Comparison of ENCODE assay signal across 27 mouse cellular contexts in the genomic region with DNA sequence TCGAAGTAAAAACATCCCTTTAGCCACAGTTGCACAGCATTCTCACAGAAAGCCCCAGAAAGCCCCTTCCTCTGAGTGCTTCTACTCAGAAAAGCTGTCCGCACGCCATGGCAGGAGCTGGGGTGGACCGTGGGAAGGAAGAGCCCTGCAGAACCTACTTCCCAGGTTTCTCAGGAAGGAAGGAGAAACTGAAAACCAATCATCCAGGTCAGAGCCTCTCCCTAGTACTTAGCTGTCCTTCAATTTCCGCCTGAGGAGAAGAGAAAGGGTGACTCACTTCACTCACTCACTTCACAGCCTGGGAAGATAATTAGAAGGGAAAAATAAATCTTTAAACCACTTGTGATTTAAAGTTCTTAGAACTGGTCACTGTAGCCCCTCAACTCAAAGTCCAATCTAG. TPM values are rescaled to one million over a fixed set of nuclear protein-coding genes. Genes with fewer than 3 reads are reported as not detected.
DNase-seq lines count a peak whose midpoint lies in the region; ATAC-seq and TF ChIP-seq lines count a peak whose summit lies in the region.
"Had no signal": no experiment of that assay in that cellular context is flagged by ENCODE, and none has a peak within 500 bp of the region (broad histone marks: within the 10 kb centered on the region; RNA-seq: fewer than 3 reads in every experiment).

No protein-coding gene starts in this region.

- H3K27ac ChIP-seq in heart, adult 2 months: 0 out of 2 replicates have a peak overlapping the region, but pooled peaks have one; percentile 6
- peak overlapping the region; percentile 19; the same call in 1 of the 2 replicates for H3K27ac ChIP-seq in liver, embryonic 15.5 days (replicated peaks)
- no peak overlapping the region for H3K27ac ChIP-seq in liver, embryonic 11.5 days (ENCODE audit: low read depth, low read length)
- H3K27ac ChIP-seq in intestine, postnatal 0 days (ENCODE audit: low read depth, low read length): 0 out of 2 replicates have a peak overlapping the region, but pooled peaks have one; percentile 28
- H3K27ac ChIP-seq: forebrain, embryonic 10.5 days; left cerebral cortex, adult 2 months; liver, embryonic 13.5 days; midbrain, embryonic 13.5 days; neural tube, embryonic 12.5 days had no signal

- no peak for TF ChIP-seq EP300 in heart, adult 2 months (IDR thresholded peaks at IDR 0.05; ENCODE audit: insufficient read depth, low read depth, low read length)

- peaks cover 1% of the 10 kb centered on the region for H3K79me2 ChIP-seq in heart, adult 2 months (replicated peaks; ENCODE audit: control insufficient read depth, insufficient read depth, low read length)

- peaks cover 29% of the 10 kb centered on the region for H3K36me3 ChIP-seq in heart, adult 2 months (ENCODE audit: control insufficient read depth, insufficient read depth, low read length)
- H3K36me3 ChIP-seq in liver, embryonic 15.5 days (replicated peaks): peaks cover 92% of the 10 kb centered on the region
- H3K36me3 ChIP-seq in liver, embryonic 11.5 days (ENCODE audit: control insufficient read depth, insufficient read depth, low read length): peaks cover 8% of the 10 kb centered on the region; the same call in 1 of the 2 replicates
- H3K36me3 ChIP-seq in intestine, postnatal 0 days (ENCODE audit: control insufficient read depth, insufficient read depth): peaks cover 24% of the 10 kb centered on the region

- no peak overlapping the region for H3K4me2 ChIP-seq in liver, embryonic 15.5 days
- H3K4me2 ChIP-seq in liver, embryonic 11.5 days: no peak overlapping the region
- no peak overlapping the region for H3K4me2 ChIP-seq in intestine, postnatal 0 days (replicated peaks; ENCODE audit: low read depth)
- H3K4me2 ChIP-seq: liver, embryonic 13.5 days; midbrain, embryonic 13.5 days; neural tube, embryonic 12.5 days had no signal

- TF ChIP-seq POLR2A in heart, adult 2 months (IDR thresholded peaks at IDR 0.05; ENCODE audit: insufficient read depth, low read depth, low read length): no peak

- no peak for DNase-seq in heart, adult 2 months
- DNase-seq in heart, postnatal 14 days: no peak
- DNase-seq in liver, embryonic 11.5 days (ENCODE audit: low spot score): no peak
- no peak for DNase-seq in gastrocnemius, adult 8-10 months (ENCODE audit: low spot score in 2 of 2)
- DNase-seq: adrenal gland, postnatal 10 days; B cell, adult 2 months; cerebellum, adult 11-12 months; cerebellum, postnatal 14 days; gastrocnemius, postnatal 10 days; heart, adult 18-20 months; kidney, postnatal 14 days; liver, embryonic 13.5 days; right cerebral cortex, postnatal 4 days; thymus, postnatal 4 days had no signal

- no peak for TF ChIP-seq CTCF in heart, adult 2 months (IDR thresholded peaks at IDR 0.05)
- TF ChIP-seq CTCF in intestine, postnatal 0 days (IDR thresholded peaks at IDR 0.05; ENCODE audit: low read depth): no peak

- ATAC-seq in liver, embryonic 15.5 days (ENCODE audit: insufficient read depth): no peak
- ATAC-seq in liver, embryonic 11.5 days (replicated peaks; ENCODE audit: low FRiP score): no peak
- ATAC-seq in intestine, postnatal 0 days: 0 out of 2 replicates have a peak, but pooled peaks have one; percentile 36
- ATAC-seq in inflammation-experienced regulatory T-cells, adult 6 months: no peak
- ATAC-seq: activated CD4-positive, CD25-positive, alpha-beta regulatory T cell, adult 4 months; midbrain, embryonic 13.5 days had no signal

- intact Hi-C loops in heart, adult 2 months (cut with DNase I): no loop called here
- intact Hi-C loops in heart, postnatal 14 days (cut with DNase I): no loop called here

- H3K27me3 ChIP-seq in heart, adult 2 months (ENCODE audit: control insufficient read depth, insufficient read depth, low read length): no peaks in the 10 kb centered on the region
- no peaks in the 10 kb centered on the region for H3K27me3 ChIP-seq in liver, embryonic 15.5 days
- no peaks in the 10 kb centered on the region for H3K27me3 ChIP-seq in liver, embryonic 11.5 days (replicated peaks; ENCODE audit: control insufficient read depth, insufficient read depth, low read length)
- no peaks in the 10 kb centered on the region for H3K27me3 ChIP-seq in intestine, postnatal 0 days (replicated peaks; ENCODE audit: control insufficient read depth, insufficient read depth, low read length)
- H3K27me3 ChIP-seq: liver, embryonic 13.5 days; midbrain, embryonic 13.5 days; neural tube, embryonic 12.5 days had no signal

- H3K4me3 ChIP-seq in heart, adult 2 months: no peak overlapping the region
- no peak overlapping the region for H3K4me3 ChIP-seq in liver, embryonic 15.5 days (replicated peaks)
- H3K4me3 ChIP-seq in liver, embryonic 11.5 days (ENCODE audit: low read depth, low read length): no peak overlapping the region
- H3K4me3 ChIP-seq in intestine, postnatal 0 days (ENCODE audit: low read depth, low read length): no peak overlapping the region
- H3K4me3 ChIP-seq: forebrain, embryonic 10.5 days; left cerebral cortex, adult 2 months; liver, embryonic 13.5 days; midbrain, embryonic 13.5 days; neural tube, embryonic 12.5 days had no signal

- no peaks in the 10 kb centered on the region for H3K9me3 ChIP-seq in liver, embryonic 15.5 days (replicated peaks)
- no peaks in the 10 kb centered on the region for H3K9me3 ChIP-seq in liver, embryonic 11.5 days (ENCODE audit: control insufficient read depth, low read length)
- H3K9me3 ChIP-seq in intestine, postnatal 0 days (ENCODE audit: control insufficient read depth): no peaks in the 10 kb centered on the region
- H3K9me3 ChIP-seq: forebrain, embryonic 10.5 days; liver, embryonic 13.5 days; midbrain, embryonic 13.5 days; neural tube, embryonic 12.5 days had no signal

- no peaks in the 10 kb centered on the region; the same call in 1 of the 2 replicates for H3K4me1 ChIP-seq in heart, adult 2 months (ENCODE audit: control insufficient read depth, insufficient read depth, low read length)
- peaks cover 36% of the 10 kb centered on the region for H3K4me1 ChIP-seq in liver, embryonic 15.5 days (replicated peaks)
- peaks cover 9% of the 10 kb centered on the region for H3K4me1 ChIP-seq in liver, embryonic 11.5 days (replicated peaks; ENCODE audit: control insufficient read depth, insufficient read depth, low read length)
- peaks cover 6% of the 10 kb centered on the region; the same call in 1 of the 2 replicates for H3K4me1 ChIP-seq in intestine, postnatal 0 days (replicated peaks; ENCODE audit: control insufficient read depth, insufficient read depth, low read length)

- WGBS in heart, adult 2 months: 45% methylated on average over 5 of the region's 5 CpGs
- WGBS in liver, embryonic 15.5 days (ENCODE audit: insufficient replicate concordance): 74% methylated on average over 5 of the region's 5 CpGs
- WGBS in liver, embryonic 11.5 days: 69% methylated on average over 5 of the region's 5 CpGs
- WGBS in intestine, postnatal 0 days: 71% methylated on average over 5 of the region's 5 CpGs

- no peak overlapping the region for H3K9ac ChIP-seq in heart, adult 2 months (ENCODE audit: low read depth, low read length)
- H3K9ac ChIP-seq in liver, embryonic 15.5 days: no peak overlapping the region
- no peak overlapping the region for H3K9ac ChIP-seq in liver, embryonic 11.5 days (ENCODE audit: low read depth, low read length)
- H3K9ac ChIP-seq in intestine, postnatal 0 days (ENCODE audit: low read depth, low read length): no peak overlapping the region
- H3K9ac ChIP-seq: liver, embryonic 13.5 days; midbrain, embryonic 13.5 days; neural tube, embryonic 12.5 days had no signal

RNA-seq across cellular contexts. Expression of a gene that starts 10.7 kb away (rescaled TPM):
- total RNA-seq in heart, adult 2 months (2021): 10 to 100 TPM; 62.8 to 72.5 TPM
- polyA plus RNA-seq in heart, adult 2 months (2012; rRNA removed): 47.6 and 61.2 TPM in 2 replicates
- total RNA-seq in heart, postnatal 14 days (2021): 10 to 100 TPM; 57.7 to 62.4 TPM
- 17.3 and 18.4 TPM in 2 replicates for polyA plus RNA-seq in liver, embryonic 15.5 days (2015; fragmentation: Nextera tagmentation; extraction: Ambion mirVana)
- polyA plus RNA-seq in liver, embryonic 11.5 days (2014; fragmentation: Nextera tagmentation; extraction: Ambion mirVana): 26.5 and 28.8 TPM in 2 replicates
- 27.6 and 28.4 TPM in 2 replicates for polyA plus RNA-seq in intestine, postnatal 0 days (2015; fragmentation: Nextera tagmentation; extraction: Ambion mirVana)
- 10 to 100 TPM; 12.9 to 14.1 (median 13.3) TPM for polyA plus RNA-seq in inflammation-experienced regulatory T-cells, adult 6 months (2017; shearing (Covaris generic))
- total RNA-seq in gastrocnemius, adult 8-10 months (2022): 100 to 1,000 TPM in 1 of 4 experiments, 10 to 100 TPM in 3; 78.4 to 100 (median 81.7) TPM

RNA-seq across cellular contexts. Expression of a gene that starts 22.8 kb away (rescaled TPM):
- total RNA-seq in heart, adult 2 months (2021): 1 to 10 TPM; 4.0 to 4.6 TPM
- polyA plus RNA-seq in heart, adult 2 months (2012; rRNA removed): 3.5 and 7.4 TPM in 2 replicates
- 1 to 10 TPM; 4.9 to 5.8 TPM for total RNA-seq in heart, postnatal 14 days (2021)
- polyA plus RNA-seq in liver, embryonic 15.5 days (2015; fragmentation: Nextera tagmentation; extraction: Ambion mirVana): 53.9 and 59.7 TPM in 2 replicates
- polyA plus RNA-seq in liver, embryonic 11.5 days (2014; fragmentation: Nextera tagmentation; extraction: Ambion mirVana): 59.3 and 63.4 TPM in 2 replicates
- polyA plus RNA-seq in intestine, postnatal 0 days (2015; fragmentation: Nextera tagmentation; extraction: Ambion mirVana): 18.1 and 21.8 TPM in 2 replicates
- 10 to 100 TPM; 41.2 to 48.0 (median 44.5) TPM for polyA plus RNA-seq in inflammation-experienced regulatory T-cells, adult 6 months (2017; shearing (Covaris generic))
- 1 to 10 TPM; 3.7 to 4.3 (median 4.1) TPM for total RNA-seq in gastrocnemius, adult 8-10 months (2022)

RNA-seq across cellular contexts. Expression of a gene that starts 25.4 kb away (rescaled TPM):
- total RNA-seq in heart, adult 2 months (2021): 100 to 1,000 TPM; 105 to 115 TPM
- polyA plus RNA-seq in heart, adult 2 months (2012; rRNA removed): 148 and 203 TPM in 2 replicates
- total RNA-seq in heart, postnatal 14 days (2021): 100 to 1,000 TPM; 109 to 113 TPM
- polyA plus RNA-seq in liver, embryonic 15.5 days (2015; fragmentation: Nextera tagmentation; extraction: Ambion mirVana): 71.2 and 71.8 TPM in 2 replicates
- 115 and 125 TPM in 2 replicates for polyA plus RNA-seq in liver, embryonic 11.5 days (2014; fragmentation: Nextera tagmentation; extraction: Ambion mirVana)
- polyA plus RNA-seq in intestine, postnatal 0 days (2015; fragmentation: Nextera tagmentation; extraction: Ambion mirVana): 81.7 and 85.0 TPM in 2 replicates
- polyA plus RNA-seq in inflammation-experienced regulatory T-cells, adult 6 months (2017; shearing (Covaris generic)): 100 to 1,000 TPM in 2 of 3 experiments, 10 to 100 TPM in 1; 92.6 to 148 (median 130) TPM
- 10 to 100 TPM; 41.0 to 55.7 (median 49.0) TPM for total RNA-seq in gastrocnemius, adult 8-10 months (2022)

RNA-seq across cellular contexts. Expression of a gene that starts 26.1 kb away (rescaled TPM):
- 10 to 100 TPM; 11.5 to 14.2 TPM for total RNA-seq in heart, adult 2 months (2021)
- polyA plus RNA-seq in heart, adult 2 months (2012; rRNA removed): 6.8 and 10.4 TPM in 2 replicates
- 10 to 100 TPM; 13.9 to 15.0 TPM for total RNA-seq in heart, postnatal 14 days (2021)
- 18.7 and 21.1 TPM in 2 replicates for polyA plus RNA-seq in liver, embryonic 15.5 days (2015; fragmentation: Nextera tagmentation; extraction: Ambion mirVana)
- polyA plus RNA-seq in liver, embryonic 11.5 days (2014; fragmentation: Nextera tagmentation; extraction: Ambion mirVana): 43.4 and 44.9 TPM in 2 replicates
- polyA plus RNA-seq in intestine, postnatal 0 days (2015; fragmentation: Nextera tagmentation; extraction: Ambion mirVana): 20.6 and 21.0 TPM in 2 replicates
- polyA plus RNA-seq in inflammation-experienced regulatory T-cells, adult 6 months (2017; shearing (Covaris generic)): 10 to 100 TPM; 16.8 to 20.5 (median 18.9) TPM
- total RNA-seq in gastrocnemius, adult 8-10 months (2022): 1 to 10 TPM; 6.0 to 8.0 (median 6.9) TPM

RNA-seq across cellular contexts. Expression of a gene that starts 26.5 kb away (rescaled TPM):
- total RNA-seq in heart, adult 2 months (2021): 1 to 10 TPM; 5.8 to 5.9 TPM
- polyA plus RNA-seq in heart, adult 2 months (2012; rRNA removed): not detected in 2 replicates
- 10 to 100 TPM in 1 of 2 experiments, 1 to 10 TPM in 1; 4.3 to 11.7 TPM for total RNA-seq in heart, postnatal 14 days (2021)
- not detected in 2 replicates for polyA plus RNA-seq in liver, embryonic 15.5 days (2015; fragmentation: Nextera tagmentation; extraction: Ambion mirVana)
- not detected in 2 replicates for polyA plus RNA-seq in liver, embryonic 11.5 days (2014; fragmentation: Nextera tagmentation; extraction: Ambion mirVana)
- not detected in 2 replicates for polyA plus RNA-seq in intestine, postnatal 0 days (2015; fragmentation: Nextera tagmentation; extraction: Ambion mirVana)
- not detected for polyA plus RNA-seq in inflammation-experienced regulatory T-cells, adult 6 months (2017; shearing (Covaris generic))
- total RNA-seq in gastrocnemius, adult 8-10 months (2022): 1 to 10 TPM in 1 of 4 experiments, not detected in 3; 1.4 TPM
- total RNA-seq: adrenal gland, postnatal 10 days; gastrocnemius, postnatal 10 days; megakaryocyte progenitor cell, adult 5-6 weeks had no signal
- polyA plus RNA-seq: activated CD4-positive, CD25-positive, alpha-beta regulatory T cell, adult 4 months; forebrain, embryonic 10.5 days; heart, embryonic 16.5 days; hindbrain, embryonic 11.5 days; limb, embryonic 11.5 days; liver, embryonic 13.5 days; lung, embryonic 16.5 days; midbrain, embryonic 13.5 days; neural tube, embryonic 12.5 days had no signal
